Mouse (Mus musculus) adrenal gland, adult 2 months (tissue): ENCODE measurements around the gene Zfp710. TPM values are rescaled to one million over a fixed set of nuclear protein-coding genes. Genes with fewer than 3 reads are reported as not detected.
A peak's percentile ranks its signal among the peaks of the same experiment; 100 is the strongest.

Source experiments
- DNase-seq: peaks from one replicate; pipeline ENCODE4 v3.0.0; 2021
- polyA plus RNA-seq: library from polyadenylated mRNA; depleted of rRNA; stranded (reverse); fragments of >200 nt; gene quantifications from 2 replicates; pipeline ENCODE4 v1.2.3, GENCODE M21; 2012
- total RNA-seq, 2 experiments: library from RNA; stranded (reverse); gene quantifications; 2 replicates each; pipeline ENCODE4 v1.2.3; 2021

The Zfp710 gene
- total and polyA plus RNA-seq, 3 experiments = 14.0 to 25.5 (median 24.1) TPM

- DNase-seq = no peak
Measured at GRCm38 (mm10) chr7:80076961-80077716, 52.5 kb downstream of the Zfp710 start.

- DNase-seq = peak; percentile 39
Measured at GRCm38 (mm10) chr7:80077801-80078200, 53.2 kb downstream of the Zfp710 start.

GRCm38 (mm10) chr7:80078792-80079301 is 54.2 kb downstream of the Zfp710 start:
- DNase-seq = peak; percentile 90

- DNase-seq = no peak
Measured at GRCm38 (mm10) chr7:80081586-80082554, 57.3 kb downstream of the Zfp710 start.

- peak; percentile 43 for DNase-seq
Measured at GRCm38 (mm10) chr7:80084484-80084931, 59.9 kb downstream of the Zfp710 start.

GRCm38 (mm10) chr7:80085970-80086715 is 61.5 kb downstream of the Zfp710 start:
- DNase-seq = no peak

GRCm38 (mm10) chr7:80088191-80088590 is 63.6 kb downstream of the Zfp710 start:
- no peak for DNase-seq

GRCm38 (mm10) chr7:80090191-80091003 is 65.8 kb downstream of the Zfp710 start:
- no peak for DNase-seq

GRCm38 (mm10) chr7:80091004-80091865 is 66.6 kb downstream of the Zfp710 start:
- DNase-seq = no peak

GRCm38 (mm10) chr7:80091866-80092210 is 67.2 kb downstream of the Zfp710 start:
- no peak for DNase-seq

GRCm38 (mm10) chr7:80092351-80093046 is 67.9 kb downstream of the Zfp710 start:
- DNase-seq = peak; percentile 85

GRCm38 (mm10) chr7:80094481-80094880 is 69.9 kb downstream of the Zfp710 start:
- DNase-seq = no peak

- no peak for DNase-seq
Measured at GRCm38 (mm10) chr7:80095598-80096309, 71.1 kb downstream of the Zfp710 start.

- DNase-seq = no peak
Measured at GRCm38 (mm10) chr7:80098389-80098976, 73.9 kb downstream of the Zfp710 start.

GRCm38 (mm10) chr7:80103335-80103734 is 78.7 kb downstream of the Zfp710 start:
- no peak for DNase-seq

GRCm38 (mm10) chr7:80105637-80106390 is 81.2 kb downstream of the Zfp710 start:
- no peak for DNase-seq

GRCm38 (mm10) chr7:80106441-80106840 is 81.8 kb downstream of the Zfp710 start:
- DNase-seq = no peak
